Mouse (Mus musculus): ENCODE measurements at regions not wholly inside any gene's neighbourhood (a gene's known extent, or its start where the extent isn't known, plus 50 kb on each side); places are given as distances from the start of the nearest gene placed in this dataset.

DNA sequence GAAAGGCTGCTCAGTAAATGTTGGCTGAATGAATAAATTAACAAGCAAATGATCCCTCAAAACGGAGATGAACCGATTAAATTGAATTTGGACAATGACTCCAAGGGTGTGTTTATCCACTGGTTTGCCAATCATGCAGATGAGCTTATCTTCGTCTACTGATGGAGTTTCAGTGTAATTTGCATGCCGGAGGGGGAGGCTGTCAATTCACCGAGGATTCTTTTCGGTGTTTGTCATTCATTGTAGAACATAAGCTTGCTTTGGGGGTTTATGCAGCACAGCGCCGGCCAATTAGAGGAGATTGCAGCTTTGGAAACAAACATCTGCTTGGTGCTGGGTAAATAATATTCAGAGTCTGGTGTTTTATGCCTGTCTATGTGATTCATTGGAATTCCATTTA lies 132.7 kb downstream of the Otoa start:
- no peak for DNase-seq (ENCODE audit: low spot score in 2 of 2)

DNA sequence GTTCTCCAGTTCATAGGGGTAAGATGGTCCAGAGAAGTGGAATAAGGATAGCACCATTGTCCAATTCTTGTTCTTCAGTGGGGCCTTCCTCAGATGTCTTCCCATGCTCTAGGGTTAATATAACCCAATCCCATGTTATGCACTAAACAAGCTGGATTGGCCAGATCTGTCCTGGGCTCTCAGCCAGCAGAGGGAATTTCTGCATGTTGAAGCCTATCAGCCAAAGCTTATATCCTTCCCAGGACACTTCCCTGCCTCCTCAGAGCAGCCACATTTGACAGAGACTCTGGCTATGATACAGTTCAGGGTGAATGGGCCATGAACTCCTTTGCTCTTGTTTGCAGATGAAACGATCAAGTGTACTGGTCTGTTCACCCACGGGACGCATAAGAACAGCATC lies 133.6 kb downstream of the Otoa start:
- no peak for DNase-seq (ENCODE audit: low spot score in 2 of 2)

DNA sequence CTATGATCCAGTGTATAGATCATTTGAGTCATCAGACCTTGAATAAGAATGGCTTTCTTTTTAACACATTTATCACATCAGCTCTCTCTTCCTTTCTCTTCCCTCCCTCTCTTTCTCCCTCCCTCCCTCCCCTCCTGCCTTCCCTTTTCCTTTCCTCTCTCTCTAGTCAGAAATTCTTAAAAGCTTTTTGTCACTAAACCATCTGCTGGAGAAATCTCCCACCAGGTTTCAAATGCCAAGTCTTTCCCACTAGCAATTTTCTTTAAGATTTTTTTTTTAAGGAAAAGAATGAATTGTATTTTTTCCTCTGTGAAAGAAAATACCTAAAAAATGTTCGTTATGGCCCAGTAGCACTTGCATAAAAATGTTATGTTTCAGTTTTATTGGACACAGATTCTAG lies 134.3 kb downstream of the Otoa start:
- no peak for DNase-seq (ENCODE audit: low spot score in 2 of 2)

DNA sequence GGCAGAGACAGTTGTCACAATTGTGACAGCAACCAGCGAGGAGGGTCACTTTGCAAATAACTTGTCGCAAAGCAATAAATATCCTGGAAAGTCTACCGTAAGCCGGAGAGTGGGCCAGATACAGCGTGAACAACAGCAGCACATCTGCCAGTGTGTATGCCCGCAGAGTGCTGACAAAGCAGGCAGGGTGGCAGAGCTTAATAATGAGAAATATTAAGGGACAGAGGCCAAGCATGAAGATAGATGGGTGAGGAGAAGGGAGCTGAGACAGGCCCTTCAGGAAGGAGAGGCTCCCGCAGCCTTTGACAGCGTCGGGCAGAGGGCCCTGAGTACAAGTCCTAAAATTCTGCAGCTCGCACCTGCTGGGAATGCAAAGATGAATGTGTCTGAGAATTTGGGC lies 136.6 kb downstream of the Otoa start:
- DNase-seq (ENCODE audit: low spot score in 2 of 2): no peak

DNA sequence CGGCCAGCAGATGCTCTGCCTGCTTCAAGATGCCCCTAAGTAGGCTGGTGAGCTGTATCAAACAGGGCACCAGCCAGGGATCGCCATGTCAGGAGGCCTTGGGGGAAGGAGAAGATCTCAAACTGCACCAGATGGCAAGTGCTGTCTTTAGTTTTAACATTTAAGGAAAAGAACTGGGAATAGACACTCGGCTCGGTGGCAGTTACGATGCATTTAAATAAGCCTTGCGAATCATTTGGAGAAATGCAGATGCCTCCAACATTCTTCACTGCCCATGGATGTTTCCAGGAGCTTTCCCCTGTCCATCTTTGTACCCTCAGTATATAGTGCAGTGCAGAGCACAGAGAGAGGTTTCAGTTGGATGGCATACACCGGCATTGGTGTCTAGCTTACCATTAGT lies 139.7 kb downstream of the Otoa start:
- DNase-seq (ENCODE audit: low spot score in 2 of 2): no peak

DNA sequence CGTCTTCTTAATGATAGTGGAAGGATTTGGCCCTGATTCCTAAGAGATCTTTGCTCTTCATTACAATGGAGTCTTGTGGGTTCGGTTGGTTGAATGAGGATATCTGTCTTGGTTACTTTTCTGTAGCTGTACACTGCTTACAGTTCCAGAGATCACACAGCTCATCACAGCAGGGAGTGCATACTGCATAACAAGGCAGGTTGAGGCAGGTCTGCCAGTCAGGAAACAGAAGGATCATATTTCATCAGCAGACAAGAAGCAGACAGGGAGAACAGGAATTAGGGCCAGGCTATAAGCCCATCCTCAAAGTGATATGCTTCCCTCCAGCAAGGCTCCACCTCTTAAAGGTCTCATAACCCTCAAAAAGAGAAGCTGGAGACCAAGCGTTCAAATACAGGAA lies 150.4 kb downstream of the Otoa start:
- DNase-seq (ENCODE audit: low spot score in 2 of 2): no peak

DNA sequence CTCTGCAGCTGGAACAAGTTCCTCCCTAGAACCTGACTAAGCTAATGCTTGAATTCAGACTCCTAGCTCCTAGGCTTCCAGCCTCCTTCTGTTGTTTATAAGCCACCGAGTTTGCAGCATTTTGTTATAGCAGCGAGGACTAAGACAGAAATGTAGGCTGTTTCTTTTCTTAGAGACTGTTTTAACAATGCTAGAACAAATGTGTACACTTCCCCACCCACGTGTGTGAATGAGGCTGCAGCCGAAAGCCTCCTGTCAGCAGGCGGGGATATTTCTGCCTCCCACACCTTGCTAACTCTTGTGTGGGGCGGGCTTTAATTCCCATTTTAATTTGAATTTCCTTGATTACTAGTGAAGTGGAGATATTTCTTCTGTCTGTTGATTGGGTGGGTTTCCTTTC lies 153.4 kb downstream of the Otoa start:
- DNase-seq (ENCODE audit: low spot score in 2 of 2): no peak

DNA sequence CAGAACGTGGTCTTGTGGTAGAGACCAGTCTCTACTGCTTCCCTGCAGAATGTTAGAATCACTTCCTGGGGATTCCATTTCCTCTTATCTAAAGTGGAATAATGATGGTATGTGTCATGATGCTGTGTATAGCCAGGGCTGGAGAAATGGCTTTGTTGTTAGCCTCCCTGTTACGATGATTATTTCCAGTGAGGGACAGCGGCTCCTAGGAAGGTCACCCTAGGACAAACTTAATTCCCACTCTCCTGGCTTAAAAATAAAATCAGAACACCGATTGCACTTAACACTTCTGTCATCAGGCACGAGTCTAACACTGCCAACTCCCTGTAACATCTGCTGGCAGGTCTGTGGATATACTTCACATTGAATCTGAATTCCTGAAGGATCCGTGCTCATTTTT lies 151.9 kb upstream of the Hs3st2 start:
- no peak for DNase-seq (ENCODE audit: low spot score in 2 of 2)

DNA sequence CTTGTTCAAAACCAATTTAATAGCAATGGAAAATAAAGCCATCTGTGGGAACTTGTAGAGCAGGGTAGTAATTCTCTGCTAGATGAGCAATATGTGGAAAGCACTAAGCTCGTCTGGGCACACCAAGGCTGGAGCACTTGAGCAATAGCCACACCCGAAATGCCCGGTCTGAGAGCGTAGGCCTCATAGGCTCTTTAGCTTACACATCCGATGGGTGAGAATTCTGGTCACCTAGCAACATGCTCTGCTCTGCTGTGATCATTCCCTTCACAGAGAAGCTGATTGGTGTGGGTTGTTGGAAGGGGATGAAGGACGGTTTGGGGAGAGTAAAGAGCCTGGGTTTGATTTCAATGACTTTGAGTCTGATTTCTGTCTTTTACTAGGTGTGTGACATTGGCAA lies 143.8 kb upstream of the Hs3st2 start:
- DNase-seq (ENCODE audit: low spot score in 2 of 2): no peak

DNA sequence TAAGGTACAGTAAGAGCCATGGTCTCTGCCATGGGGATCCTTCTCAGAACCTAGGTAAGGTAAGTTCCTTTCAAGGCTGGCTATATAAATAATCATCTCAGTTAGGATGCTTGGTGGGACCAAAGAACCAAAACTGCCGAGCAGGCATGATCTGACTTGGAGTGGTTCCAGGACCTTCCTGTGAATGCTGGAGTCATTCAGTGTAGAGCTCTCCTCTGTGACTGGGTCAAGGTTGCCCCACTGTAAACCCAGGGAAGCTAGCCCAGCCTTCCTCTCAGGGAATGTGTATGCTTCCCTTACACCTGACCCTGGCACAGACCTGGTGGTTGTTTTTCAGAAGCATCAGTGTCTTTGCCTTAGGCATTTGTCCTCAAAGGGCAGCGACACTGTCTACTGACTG lies 134.2 kb upstream of the Hs3st2 start:
- DNase-seq (ENCODE audit: low spot score in 2 of 2): no peak

DNA sequence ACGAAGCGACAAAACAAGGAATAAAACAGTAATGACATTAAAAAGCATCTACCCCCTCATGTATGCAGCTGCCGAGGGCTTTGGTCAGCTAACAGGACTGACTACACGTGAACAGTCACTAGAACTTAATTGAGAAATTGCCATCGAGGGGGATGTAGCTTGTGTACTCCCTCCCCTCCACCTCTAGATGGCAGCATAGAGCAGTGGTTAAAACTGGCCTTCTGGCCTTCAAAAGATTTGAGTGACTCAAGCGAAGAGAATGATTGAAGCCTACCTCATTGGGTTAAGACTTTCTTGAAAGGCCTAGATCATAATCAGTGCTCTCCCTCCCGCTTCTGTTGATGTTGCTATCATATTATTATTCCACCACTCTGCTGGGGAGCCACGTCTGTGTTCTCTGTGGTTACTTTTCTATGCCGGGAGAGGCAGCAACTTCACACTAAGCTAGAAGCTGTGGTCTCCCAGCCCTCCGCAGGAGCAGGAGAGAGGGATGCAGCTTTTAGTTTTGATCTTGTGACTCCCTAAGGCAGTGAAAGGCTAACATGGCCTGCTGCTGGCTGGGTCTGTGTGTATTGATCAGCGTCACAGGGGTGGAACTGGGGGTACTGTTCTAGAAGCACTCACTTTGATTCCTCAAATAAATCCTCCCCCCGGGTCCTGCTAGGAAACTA lies 132.7 kb upstream of the Hs3st2 start:
- no peak for DNase-seq (ENCODE audit: low spot score in 2 of 2)

DNA sequence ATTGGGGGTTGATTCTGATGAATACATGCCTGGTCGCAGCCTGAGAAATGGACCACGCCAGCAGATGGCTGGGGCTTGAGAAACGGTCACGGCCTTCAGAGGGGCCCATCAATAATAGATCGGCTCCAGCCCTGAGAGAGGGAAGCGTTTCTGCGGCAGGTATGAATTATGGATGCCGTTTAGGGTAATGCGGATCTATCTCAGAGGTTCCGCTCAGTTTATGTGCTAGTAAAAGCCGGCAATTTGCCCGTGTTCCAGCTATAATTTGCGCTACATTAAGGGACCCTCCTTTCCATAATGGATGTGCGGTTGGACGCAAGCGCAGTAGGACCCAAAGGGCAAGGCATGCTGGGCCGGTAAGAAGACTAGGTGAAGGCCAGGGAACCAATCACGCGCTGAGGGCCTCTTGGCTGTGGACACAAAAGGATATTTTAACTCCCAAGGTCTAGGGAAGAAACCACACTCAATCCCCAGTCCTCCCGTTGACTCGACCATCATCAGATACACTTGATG lies 132.1 kb upstream of the Hs3st2 start:
- DNase-seq (ENCODE audit: low spot score in 2 of 2): no peak

DNA sequence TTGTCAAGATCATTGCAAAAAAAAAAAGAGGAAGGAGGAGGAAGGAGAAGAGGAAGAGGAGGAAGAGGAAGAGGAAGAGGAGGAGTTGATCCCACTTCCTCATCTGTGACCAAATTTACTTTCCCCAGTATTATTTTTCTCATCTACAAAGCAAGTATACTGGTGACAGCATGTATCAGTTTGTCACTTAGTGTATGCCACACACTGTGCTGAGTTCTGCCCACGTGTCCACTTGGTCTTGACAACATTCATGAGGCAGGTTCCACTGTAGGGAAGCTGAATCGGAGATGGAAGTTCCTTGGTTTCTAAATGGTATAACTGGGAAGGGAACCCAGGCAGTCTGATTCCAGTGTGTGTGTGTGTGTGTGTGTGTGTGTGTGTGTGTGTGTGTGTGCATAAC lies 122.3 kb upstream of the Hs3st2 start:
- peak in 1 of 2 experiments; percentile 11 for DNase-seq (ENCODE audit: low spot score in 2 of 2)

DNA sequence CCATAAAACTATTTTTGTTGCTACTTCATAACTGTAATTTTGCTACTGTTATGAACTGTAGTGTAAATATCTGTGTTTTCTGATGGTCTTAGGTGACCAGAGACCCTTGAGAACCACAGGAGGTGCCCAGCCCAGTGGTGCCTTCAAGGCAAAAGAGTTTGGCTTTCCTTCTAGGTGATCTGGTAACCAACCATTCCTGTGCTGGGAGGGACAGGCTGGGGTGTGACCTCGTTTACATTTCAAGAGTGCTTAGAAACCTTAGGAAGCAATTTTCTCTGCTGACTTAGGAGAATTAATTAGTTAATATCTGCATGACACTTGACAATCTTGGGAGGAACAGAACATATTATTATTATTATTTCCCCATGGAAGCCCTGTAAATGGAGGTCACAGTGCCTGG lies 111.1 kb upstream of the Hs3st2 start:
- DNase-seq (ENCODE audit: low spot score in 2 of 2): no peak

DNA sequence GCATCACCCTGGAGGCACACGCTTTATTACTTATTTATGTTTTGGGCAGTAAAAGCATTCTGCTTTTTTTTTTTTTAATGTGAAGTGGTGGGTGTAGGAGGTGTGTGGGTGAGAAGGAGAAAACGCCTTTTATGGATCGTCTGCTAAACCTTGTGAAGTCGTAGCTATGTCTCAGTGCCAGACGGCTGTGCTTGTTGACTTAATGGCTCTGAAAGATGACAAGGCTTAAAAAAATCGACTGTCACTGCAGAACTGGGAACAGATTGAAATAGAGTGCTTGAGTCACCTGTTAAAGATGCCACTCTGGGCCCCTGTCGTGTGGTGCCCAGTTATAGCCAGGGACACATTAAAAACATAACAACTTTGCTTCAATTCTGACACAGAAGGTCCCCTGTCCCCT lies 109.5 kb upstream of the Hs3st2 start:
- no peak for DNase-seq (ENCODE audit: low spot score in 2 of 2)

DNA sequence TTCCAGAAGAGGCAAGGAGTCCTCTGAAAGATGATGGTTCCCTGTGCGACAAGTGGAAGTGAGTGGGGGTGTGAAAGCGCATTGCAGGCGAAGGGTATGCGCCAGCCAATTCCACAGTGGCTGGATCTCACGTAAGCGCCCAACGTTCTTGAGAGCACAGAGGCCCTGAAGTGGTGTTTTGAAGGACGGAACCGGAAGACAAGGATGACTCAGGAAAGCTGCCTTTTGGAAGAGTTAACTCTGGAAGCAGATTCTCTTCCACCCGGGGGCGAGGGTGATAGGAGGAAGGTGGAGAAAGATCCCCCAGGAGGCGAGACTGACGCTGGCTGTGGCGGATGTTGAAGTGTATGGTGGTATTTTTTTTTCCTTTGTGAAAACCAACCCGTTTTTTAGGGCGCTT lies 101.9 kb upstream of the Hs3st2 start:
- no peak for DNase-seq (ENCODE audit: low spot score in 2 of 2)

DNA sequence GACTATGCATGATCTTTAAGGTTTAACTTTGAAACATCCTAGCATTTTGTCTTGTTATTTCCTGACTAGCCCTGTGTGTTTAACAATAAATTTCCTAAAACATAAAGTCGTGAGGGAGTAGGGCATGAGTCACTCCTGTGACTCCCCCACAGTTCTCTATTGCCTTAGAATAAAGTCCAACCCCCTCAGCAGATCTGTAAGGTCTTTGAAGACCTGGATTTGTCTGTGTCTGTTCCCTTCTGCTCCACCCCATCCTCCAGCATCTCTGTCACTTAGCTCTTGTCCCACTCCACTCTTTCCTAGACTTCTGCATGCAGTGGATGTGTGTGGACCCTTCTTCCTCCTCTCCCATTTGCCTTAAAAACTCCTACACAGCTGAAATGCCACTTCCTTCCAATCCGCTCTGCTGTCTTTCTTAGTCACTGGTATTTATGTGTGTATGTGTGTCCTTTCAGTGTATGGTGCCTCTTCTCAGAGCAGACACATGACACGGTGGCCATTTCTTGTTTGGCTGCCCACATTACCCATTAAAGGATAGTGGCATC lies 95.4 kb upstream of the Hs3st2 start:
- no peak for DNase-seq (ENCODE audit: low spot score in 2 of 2)

DNA sequence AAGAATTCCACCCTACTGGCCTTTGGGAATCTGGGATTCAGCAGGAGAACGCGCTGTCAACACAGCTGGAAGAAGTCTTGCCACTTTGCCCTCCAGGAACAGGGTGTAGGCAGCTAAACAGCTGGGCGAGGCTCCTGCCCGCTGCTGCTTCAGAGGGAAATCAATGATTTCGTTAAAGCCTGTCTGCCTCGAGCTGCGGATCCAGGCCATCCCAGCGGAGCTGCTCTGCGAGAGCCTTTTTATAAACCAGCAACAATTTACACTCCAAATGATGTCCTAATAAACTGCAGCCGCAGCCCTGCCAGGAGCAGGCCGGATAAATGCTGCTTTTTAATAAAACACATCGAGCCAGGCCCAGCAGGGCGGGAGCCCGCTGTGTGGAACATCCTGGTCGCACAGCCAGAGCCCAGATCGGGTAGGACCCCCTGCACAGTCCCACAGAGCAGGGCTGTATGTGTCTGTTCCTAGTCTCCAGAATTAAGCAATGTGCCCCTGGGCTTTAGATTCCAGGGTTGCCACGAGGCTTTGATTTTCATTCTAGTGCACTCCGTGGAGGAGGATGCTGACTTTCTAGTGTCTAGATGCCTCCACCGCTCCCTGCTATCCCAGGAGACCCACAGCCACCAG lies 78.6 kb upstream of the Hs3st2 start:
- no peak for DNase-seq (ENCODE audit: low spot score in 2 of 2)

DNA sequence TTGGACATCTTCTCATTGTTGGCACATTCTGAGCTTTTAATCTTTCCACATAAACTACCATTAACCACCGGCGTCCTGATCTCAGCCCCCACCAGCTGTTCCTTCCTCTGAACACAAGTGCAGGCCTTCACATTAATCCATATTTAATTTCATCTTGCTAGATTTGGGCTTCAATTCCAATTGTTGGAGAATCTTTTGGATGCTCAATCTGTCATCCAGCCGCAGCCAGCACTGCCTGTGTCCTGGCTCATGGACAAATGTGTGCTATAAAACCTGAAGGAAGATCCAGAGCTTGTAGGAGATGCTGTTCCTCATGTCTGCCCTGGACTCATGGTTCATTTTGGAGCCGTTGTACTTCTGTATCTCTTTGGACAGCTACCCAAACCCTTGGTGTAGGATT lies 77.1 kb upstream of the Hs3st2 start:
- DNase-seq (ENCODE audit: low spot score in 2 of 2): no peak

DNA sequence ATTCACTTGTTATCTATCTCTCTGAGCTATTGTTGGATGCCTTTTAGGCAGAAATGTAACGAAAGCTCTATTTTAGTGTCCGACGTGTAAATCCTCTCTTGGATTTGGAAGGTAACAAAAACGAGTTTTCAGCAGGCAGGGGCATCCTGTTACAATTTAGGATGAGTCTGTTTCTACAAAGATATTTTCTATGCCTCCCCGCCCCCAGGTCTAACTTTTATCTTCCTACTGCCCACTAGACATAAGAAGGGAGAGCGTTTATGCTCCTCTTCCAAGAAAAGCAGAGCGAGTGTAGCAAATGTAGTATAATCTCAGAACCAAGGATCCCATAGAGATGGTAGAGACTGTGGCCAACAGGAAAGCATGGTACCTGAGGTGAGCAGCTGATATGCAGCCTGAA lies 62.4 kb upstream of the Hs3st2 start:
- no peak for DNase-seq (ENCODE audit: low spot score in 2 of 2)

DNA sequence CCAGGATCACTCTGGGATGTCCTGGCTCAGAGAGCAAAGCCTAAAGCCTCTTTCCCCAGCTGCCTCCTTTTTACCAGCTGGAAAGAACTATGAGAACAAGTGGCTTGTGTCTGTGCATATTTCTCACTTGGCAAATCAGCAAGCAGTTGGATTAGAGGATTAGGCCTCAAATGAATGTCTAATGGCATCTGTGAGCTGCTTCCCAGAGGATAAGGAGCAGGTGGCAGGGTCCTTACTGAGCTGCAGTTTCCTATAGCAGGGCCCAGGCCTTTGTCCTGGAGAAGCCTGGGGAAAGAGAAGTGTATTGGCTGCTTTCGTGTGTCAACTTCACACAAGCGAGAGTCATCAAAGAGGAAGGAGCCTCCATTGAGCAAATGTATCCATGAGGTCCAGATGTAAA lies 59.1 kb upstream of the Hs3st2 start:
- no peak for DNase-seq (ENCODE audit: low spot score in 2 of 2)

DNA sequence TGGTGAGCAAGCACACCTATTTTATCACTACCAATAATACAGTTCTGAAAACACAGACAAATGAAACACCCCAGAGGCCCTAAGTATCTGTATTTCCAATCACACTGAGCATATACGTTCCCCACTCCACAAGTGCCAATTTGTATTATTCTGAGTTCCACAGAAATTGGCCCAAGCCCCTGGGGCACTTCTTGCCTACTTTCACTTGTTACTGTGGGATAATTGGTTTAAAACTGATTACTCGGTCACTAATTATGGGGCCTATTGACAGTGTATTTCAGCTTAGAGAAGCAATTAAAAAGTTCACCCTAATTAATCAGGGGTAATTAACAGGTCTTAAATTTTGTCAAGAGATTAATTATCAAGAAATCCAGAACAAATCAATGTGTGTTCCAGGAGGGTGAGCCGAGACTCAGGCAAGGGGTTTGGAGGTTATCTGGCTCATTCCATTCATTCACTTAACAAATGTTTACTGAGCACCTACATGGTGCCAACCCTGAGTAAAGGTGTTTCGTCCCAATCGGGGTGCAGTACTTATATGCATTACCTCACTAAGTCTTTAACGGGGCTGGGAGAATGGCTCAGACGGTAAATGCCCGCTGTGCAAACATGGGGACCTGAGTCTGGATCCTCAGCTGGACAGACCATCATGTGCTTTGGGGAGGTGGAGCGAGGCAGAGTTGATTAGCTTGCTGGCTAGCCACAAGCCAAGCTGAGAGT lies 56.1 kb upstream of the Hs3st2 start:
- no peak for DNase-seq (ENCODE audit: low spot score in 2 of 2)

DNA sequence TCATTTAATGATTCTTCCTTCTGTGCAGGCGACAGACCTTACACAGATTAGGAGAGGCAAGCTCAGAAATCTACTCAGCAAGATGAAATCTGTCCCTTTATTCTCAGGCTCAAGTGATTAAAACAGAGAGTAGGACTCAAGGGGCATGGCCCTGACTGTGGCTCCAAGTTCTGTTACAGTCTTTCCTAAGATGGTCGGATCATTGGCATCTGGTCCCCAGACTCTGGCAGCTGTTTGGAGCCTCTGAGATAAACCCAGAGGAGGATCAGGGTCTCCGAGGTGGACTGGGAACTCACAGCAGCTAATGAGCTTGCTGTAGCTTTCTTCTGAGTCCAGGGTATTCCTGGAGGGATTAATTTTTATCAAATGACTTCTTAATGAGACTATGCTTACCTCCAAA lies 51.7 kb upstream of the Hs3st2 start:
- DNase-seq (ENCODE audit: low spot score in 2 of 2): no peak

Data from heart, adult 9 months (tissue).